Mouse (Mus musculus): ENCODE measurements around the gene Notch1.

- TF ChIP-seq CTCF (IDR thresholded peaks at IDR 0.05; ENCODE audit: low read depth) = no peak
- no peak for TF ChIP-seq EP300 (IDR thresholded peaks at IDR 0.05; ENCODE audit: low read depth)
These were observed 9.0 kb upstream of the Notch1 start for GRCm38 (mm10) chr2:26525355-26526018.

All from liver, postnatal 0 days (tissue).